Mouse (Mus musculus) hindbrain, embryonic 13.5 days (tissue): ENCODE measurements at regions not wholly inside any gene's neighbourhood (a gene's known extent, or its start where the extent isn't known, plus 50 kb on each side); places are given as distances from the start of the nearest gene placed in this dataset.

Experiments used
- ATAC-seq: fragments of 200-750 bp; cut with Nextera tagmentation; 2 replicates; pipeline ENCODE4 v1.8.0; 2017; ENCODE audit warnings: moderate TSS enrichment; ENCODE audit not compliant: low FRiP score
- H3K27ac ChIP-seq: fragments of 300-500 bp; sonication (generic); 2 replicates; pipeline ENCODE4 v1.5.1; 2015; ENCODE audit warnings: inconsistent platforms, mild to moderate bottlenecking, moderate library complexity
- H3K27me3 ChIP-seq: fragments of 300-500 bp; sonication (generic); 2 replicates; pipeline ENCODE4 v1.6.1; 2015; ENCODE audit warnings: mild to moderate bottlenecking, inconsistent platforms
- H3K36me3 ChIP-seq: fragments of 300-500 bp; sonication (generic); 2 replicates; pipeline ENCODE4 v1.6.1; 2015; ENCODE audit warnings: mild to moderate bottlenecking, inconsistent platforms
- H3K4me1 ChIP-seq: fragments of 300-500 bp; sonication (generic); replicated peaks from 2 replicates; pipeline ENCODE4 v1.6.1; 2015; ENCODE audit warnings: inconsistent platforms
- H3K4me2 ChIP-seq: fragments of 300-500 bp; sonication (generic); 2 replicates; pipeline ENCODE4 v1.6.1; 2015; ENCODE audit warnings: inconsistent platforms, mild to moderate bottlenecking, moderate library complexity
- H3K4me3 ChIP-seq: fragments of 300-500 bp; sonication (generic); 2 replicates; pipeline ENCODE4 v1.5.1; 2015; ENCODE audit warnings: mild to moderate bottlenecking, inconsistent platforms
- H3K9ac ChIP-seq: fragments of 300-500 bp; sonication (generic); 2 replicates; pipeline ENCODE4 v1.6.1; 2015; ENCODE audit warnings: mild to moderate bottlenecking, inconsistent platforms
- H3K9me3 ChIP-seq: fragments of 300-500 bp; sonication (generic); 2 replicates; pipeline ENCODE4 v1.6.1; 2016; ENCODE audit warnings: inconsistent platforms
- WGBS: fragments of 180-500 bp; shearing (Covaris S2); methylation state at CpG from one replicate; pipeline ENCODE4 v1.1.7; 2015; 5-methylcytosine and 5-hydroxymethylcytosine counted together

GRCm38 (mm10) chr2:80870046-80870445 is 253.0 kb downstream of the Nup35 start:
- H3K4me3 ChIP-seq: no peak overlapping the region
- H3K36me3 ChIP-seq: no peaks in the 10 kb centered on the region
- H3K27ac ChIP-seq: no peak overlapping the region
- no peaks in the 10 kb centered on the region for H3K4me1 ChIP-seq
- H3K9me3 ChIP-seq: no peaks in the 10 kb centered on the region
- H3K27me3 ChIP-seq: no peaks in the 10 kb centered on the region
- H3K9ac ChIP-seq: no peak overlapping the region
- ATAC-seq: no peak
- H3K4me2 ChIP-seq: no peak overlapping the region
- WGBS: 77% methylated on average over 8 of the region's 9 CpGs

GRCm38 (mm10) chr2:80870458-80870857 is 253.4 kb downstream of the Nup35 start:
- ATAC-seq: no peak
- H3K4me2 ChIP-seq: no peak overlapping the region

GRCm38 (mm10) chr2:80871356-80871755 is 254.3 kb downstream of the Nup35 start:
- no peak overlapping the region for H3K9ac ChIP-seq
- H3K36me3 ChIP-seq: no peaks in the 10 kb centered on the region
- H3K27ac ChIP-seq: no peak overlapping the region
- H3K4me1 ChIP-seq: no peaks in the 10 kb centered on the region
- WGBS: 93% methylated on average over 6 of the region's 6 CpGs
- no peak overlapping the region for H3K4me3 ChIP-seq
- no peak overlapping the region for H3K4me2 ChIP-seq
- ATAC-seq: no peak
- no peaks in the 10 kb centered on the region for H3K27me3 ChIP-seq
- H3K9me3 ChIP-seq: no peaks in the 10 kb centered on the region

More at GRCm38 (mm10) chr2:80870458-80870857, 253.4 kb downstream of the Nup35 start:
- Histone ChIP-seq H3K9me3 (no peaks in the 10 kb centered on the region), H3K4me3 (no peak overlapping the region), H3K27me3 (no peaks in the 10 kb centered on the region), H3K36me3 (no peaks in the 10 kb centered on the region), H3K27ac (no peak overlapping the region), H3K4me1 (no peaks in the 10 kb centered on the region), H3K9ac (no peak overlapping the region)
- WGBS: 75% methylated on average over 6 of the region's 6 CpGs

GRCm38 (mm10) chr2:80878437-80878836 is 261.4 kb downstream of the Nup35 start:
- Histone ChIP-seq H3K4me3 (no peak overlapping the region), H3K9ac (no peak overlapping the region), H3K4me2 (no peak overlapping the region), H3K4me1 (no peaks in the 10 kb centered on the region), H3K36me3 (no peaks in the 10 kb centered on the region), H3K27me3 (no peaks in the 10 kb centered on the region), H3K27ac (no peak overlapping the region), H3K9me3 (no peaks in the 10 kb centered on the region)
- WGBS: 98% methylated on average over 2 of the region's 2 CpGs
- ATAC-seq: no peak

- 90% methylated on average over 5 of the region's 5 CpGs for WGBS
- no peak overlapping the region for H3K9ac ChIP-seq
- H3K36me3 ChIP-seq: no peaks in the 10 kb centered on the region
- no peaks in the 10 kb centered on the region for H3K27me3 ChIP-seq
- no peak overlapping the region for H3K4me3 ChIP-seq
- no peaks in the 10 kb centered on the region for H3K4me1 ChIP-seq
- no peak overlapping the region for H3K27ac ChIP-seq
- no peak for ATAC-seq
- H3K9me3 ChIP-seq: no peaks in the 10 kb centered on the region
- H3K4me2 ChIP-seq: no peak overlapping the region
These were observed 267.2 kb downstream of the Nup35 start for GRCm38 (mm10) chr2:80884231-80884630.

- Histone ChIP-seq H3K36me3 (no peaks in the 10 kb centered on the region), H3K4me3 (no peak overlapping the region), H3K9me3 (no peaks in the 10 kb centered on the region), H3K9ac (no peak overlapping the region), H3K4me2 (no peak overlapping the region), H3K4me1 (no peaks in the 10 kb centered on the region), H3K27ac (no peak overlapping the region), H3K27me3 (no peaks in the 10 kb centered on the region)
- WGBS: 32% methylated on average over 3 of the region's 3 CpGs
- no peak for ATAC-seq
These were observed 285.0 kb downstream of the Nup35 start for GRCm38 (mm10) chr2:80902050-80902449.

- no peaks in the 10 kb centered on the region for H3K27me3 ChIP-seq
- no peak overlapping the region for H3K9ac ChIP-seq
- H3K4me3 ChIP-seq: no peak overlapping the region
- H3K4me1 ChIP-seq: no peaks in the 10 kb centered on the region
- no peak for ATAC-seq
- 99% methylated on average over 2 of the region's 2 CpGs for WGBS
- H3K27ac ChIP-seq: no peak overlapping the region
- H3K9me3 ChIP-seq: no peaks in the 10 kb centered on the region
- H3K4me2 ChIP-seq: no peak overlapping the region
- H3K36me3 ChIP-seq: no peaks in the 10 kb centered on the region
These were observed 296.4 kb downstream of the Nup35 start for GRCm38 (mm10) chr2:80913478-80913877.

- no peak overlapping the region for H3K4me2 ChIP-seq
These were observed 328.5 kb downstream of the Nup35 start for GRCm38 (mm10) chr2:80945521-80945920.

GRCm38 (mm10) chr2:80966766-80967165 is 349.7 kb downstream of the Nup35 start:
- ATAC-seq: no peak
- Histone ChIP-seq H3K36me3 (no peaks in the 10 kb centered on the region), H3K9ac (no peak overlapping the region), H3K4me3 (no peak overlapping the region), H3K4me2 (no peak overlapping the region), H3K27me3 (no peaks in the 10 kb centered on the region), H3K4me1 (no peaks in the 10 kb centered on the region), H3K27ac (no peak overlapping the region), H3K9me3 (no peaks in the 10 kb centered on the region)
- 84% methylated on average over 5 of the region's 5 CpGs for WGBS

More at GRCm38 (mm10) chr2:80945521-80945920, 328.5 kb downstream of the Nup35 start:
- Histone ChIP-seq H3K9ac (no peak overlapping the region), H3K9me3 (no peaks in the 10 kb centered on the region), H3K27ac (no peak overlapping the region), H3K4me3 (no peak overlapping the region), H3K27me3 (no peaks in the 10 kb centered on the region), H3K36me3 (no peaks in the 10 kb centered on the region), H3K4me1 (no peaks in the 10 kb centered on the region)
- no peak for ATAC-seq
- WGBS: 76% methylated on average over 3 of the region's 3 CpGs

GRCm38 (mm10) chr2:80967260-80967659 is 350.2 kb downstream of the Nup35 start:
- Histone ChIP-seq H3K4me2 (no peak overlapping the region), H3K9ac (no peak overlapping the region), H3K4me3 (no peak overlapping the region), H3K9me3 (no peaks in the 10 kb centered on the region), H3K4me1 (no peaks in the 10 kb centered on the region), H3K27me3 (no peaks in the 10 kb centered on the region), H3K36me3 (no peaks in the 10 kb centered on the region), H3K27ac (no peak overlapping the region)
- WGBS: 72% methylated on average over 11 of the region's 11 CpGs
- no peak for ATAC-seq

- no peak for ATAC-seq
- no peak overlapping the region; the same call in 1 of the 2 replicates for H3K9ac ChIP-seq
- H3K9me3 ChIP-seq: no peaks in the 10 kb centered on the region
These were observed 352.3 kb downstream of the Nup35 start for GRCm38 (mm10) chr2:80969354-80969753.

GRCm38 (mm10) chr2:80973217-80973616 is 356.2 kb downstream of the Nup35 start:
- H3K27ac ChIP-seq: no peak overlapping the region
- WGBS: 91% methylated on average over 2 of the region's 2 CpGs
- no peaks in the 10 kb centered on the region for H3K4me1 ChIP-seq
- H3K27me3 ChIP-seq: no peaks in the 10 kb centered on the region
- H3K4me2 ChIP-seq: no peak overlapping the region
- H3K36me3 ChIP-seq: no peaks in the 10 kb centered on the region
- no peak overlapping the region for H3K4me3 ChIP-seq
- ATAC-seq: no peak
- no peak overlapping the region for H3K9ac ChIP-seq
- H3K9me3 ChIP-seq: no peaks in the 10 kb centered on the region; the same call in 1 of the 2 replicates

More at GRCm38 (mm10) chr2:80969354-80969753, 352.3 kb downstream of the Nup35 start:
- H3K27ac ChIP-seq: no peak overlapping the region
- no peaks in the 10 kb centered on the region for H3K4me1 ChIP-seq
- H3K4me3 ChIP-seq: no peak overlapping the region
- no peaks in the 10 kb centered on the region for H3K27me3 ChIP-seq
- 74% methylated on average over 5 of the region's 5 CpGs for WGBS
- no peak overlapping the region for H3K4me2 ChIP-seq
- H3K36me3 ChIP-seq: no peaks in the 10 kb centered on the region

GRCm38 (mm10) chr2:80998296-80998695 is 381.3 kb downstream of the Nup35 start:
- Histone ChIP-seq H3K4me3 (no peak overlapping the region), H3K27ac (no peak overlapping the region), H3K36me3 (no peaks in the 10 kb centered on the region), H3K4me2 (no peak overlapping the region), H3K27me3 (no peaks in the 10 kb centered on the region), H3K9me3 (no peaks in the 10 kb centered on the region), H3K9ac (no peak overlapping the region), H3K4me1 (no peaks in the 10 kb centered on the region)
- 91% methylated on average over 1 of the region's 1 CpGs for WGBS
- ATAC-seq: no peak
